Mouse (Mus musculus) midbrain, postnatal 0 days (tissue): ENCODE measurements around the gene Dars. TPM values are rescaled to one million over a fixed set of nuclear protein-coding genes. Genes with fewer than 3 reads are reported as not detected.
"Not testable (repeated sequence)": the region's sequence is repeated elsewhere in the genome, so short reads cannot be mapped to it uniquely, and the experiment has no call there.

Experiments used
- ATAC-seq: fragments of 200-750 bp; cut with Nextera tagmentation; 2 replicates; pipeline ENCODE4 v1.8.0; 2017; ENCODE audit warnings: moderate number of reproducible peaks, mild to moderate bottlenecking, moderate TSS enrichment, moderate library complexity; ENCODE audit not compliant: low FRiP score
- DNase-seq: peaks from one replicate; pipeline ENCODE4 v3.0.0-alpha.2; 2015; ENCODE audit warnings: low spot score
- H3K27ac ChIP-seq: fragments of 300-500 bp; sonication (generic); 2 replicates; pipeline ENCODE4 v1.5.1; 2014; ENCODE audit warnings: low read depth, mild to moderate bottlenecking, low read length, mixed read lengths
- H3K27me3 ChIP-seq: fragments of 300-500 bp; sonication (generic); 2 replicates; pipeline ENCODE4 v1.6.1; 2014; ENCODE audit warnings: low read length, control low read depth, mixed read lengths; ENCODE audit not compliant: insufficient read depth
- H3K36me3 ChIP-seq: fragments of 300-500 bp; sonication (generic); 2 replicates; pipeline ENCODE4 v1.6.1; 2014; ENCODE audit warnings: low read length, control low read depth, mixed read lengths; ENCODE audit not compliant: insufficient read depth
- H3K4me1 ChIP-seq: fragments of 300-500 bp; sonication (generic); 2 replicates; pipeline ENCODE4 v1.6.1; 2014; ENCODE audit warnings: mild to moderate bottlenecking, control low read depth, antibody characterized with exemption, low read length, mixed read lengths; ENCODE audit not compliant: insufficient read depth
- H3K4me2 ChIP-seq: fragments of 300-500 bp; sonication (generic); 2 replicates; pipeline ENCODE4 v1.6.1; 2014; ENCODE audit warnings: low read depth, mild to moderate bottlenecking, low read length, mixed read lengths; ENCODE audit not compliant: poor library complexity, severe bottlenecking
- H3K4me3 ChIP-seq: fragments of 300-500 bp; sonication (generic); 2 replicates; pipeline ENCODE4 v1.5.1; 2014; ENCODE audit warnings: low read depth, mild to moderate bottlenecking, low read length, moderate library complexity
- H3K9ac ChIP-seq: fragments of 300-500 bp; sonication (generic); replicated peaks from 2 replicates; pipeline ENCODE4 v1.6.1; 2014; ENCODE audit warnings: mild to moderate bottlenecking, low read length, moderate library complexity, mixed read lengths; ENCODE audit not compliant: poor library complexity, severe bottlenecking
- H3K9me3 ChIP-seq: fragments of 300-500 bp; sonication (generic); 2 replicates; pipeline ENCODE4 v1.6.1; 2016; ENCODE audit warnings: low read length, control low read depth
- CTCF ChIP-seq: IDR thresholded peaks from 2 replicates; pipeline ENCODE4 v1.5.1; 2016; ENCODE audit warnings: antibody characterized with exemption, mild to moderate bottlenecking
- WGBS: fragments of 180-500 bp; shearing (Covaris S2); extraction: QIAGEN DNeasy Blood & Tissue Kit; methylation state at CpG from one replicate; pipeline ENCODE4 v1.1.7; 2014; 5-methylcytosine and 5-hydroxymethylcytosine counted together
- polyA plus RNA-seq: library from polyadenylated mRNA; unstranded; fragments of >200 nt; fragmentation: Nextera tagmentation; extraction: Ambion mirVana; gene quantifications from 2 replicates; pipeline ENCODE4 v1.2.1, GENCODE M21; 2015
- total RNA-seq: library from RNA; depleted of rRNA; stranded (reverse); fragments of >200 nt; gene quantifications from 2 replicates; pipeline ENCODE4 v1.2.3, GENCODE M21; 2014; rRNA removed

The Dars gene
- total and polyA plus RNA-seq, 2 experiments from 2014 or later = 53.6 to 105 TPM

DNA sequence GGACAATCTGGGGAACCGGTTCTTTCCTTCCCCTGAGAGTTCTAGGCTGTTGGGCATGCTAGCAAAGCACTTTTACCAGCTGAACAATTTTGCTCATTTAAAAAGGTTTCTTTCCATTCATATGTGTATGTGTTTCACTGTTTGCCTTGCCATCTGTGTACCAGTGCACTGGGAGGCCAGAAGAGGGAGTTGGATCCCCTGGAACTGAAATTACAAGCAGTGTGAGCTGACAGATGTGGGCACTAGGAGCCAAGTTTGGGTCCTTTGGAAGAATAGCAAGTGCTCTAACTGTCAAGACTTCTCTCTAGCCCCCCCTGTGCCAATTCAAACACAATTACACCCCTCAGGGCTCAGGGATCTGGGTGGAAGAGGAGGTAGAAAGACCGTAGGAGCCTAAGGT lies 92.4 kb downstream of the Dars start:
- no peak for TF ChIP-seq CTCF
- no peaks in the 10 kb centered on the region for H3K9me3 ChIP-seq
- no peaks in the 10 kb centered on the region for H3K27me3 ChIP-seq
- no peak overlapping the region for H3K27ac ChIP-seq
- ATAC-seq (no peak), DNase-seq (peak; percentile 11)
- no peak overlapping the region for H3K4me3 ChIP-seq
- H3K36me3 ChIP-seq = no peaks in the 10 kb centered on the region; the same call in 1 of the 2 replicates
- H3K4me2 ChIP-seq = no peak overlapping the region
- H3K9ac ChIP-seq = no peak overlapping the region
- WGBS = 85% methylated on average over 2 of the region's 2 CpGs
- H3K4me1 ChIP-seq = no peaks in the 10 kb centered on the region

DNA sequence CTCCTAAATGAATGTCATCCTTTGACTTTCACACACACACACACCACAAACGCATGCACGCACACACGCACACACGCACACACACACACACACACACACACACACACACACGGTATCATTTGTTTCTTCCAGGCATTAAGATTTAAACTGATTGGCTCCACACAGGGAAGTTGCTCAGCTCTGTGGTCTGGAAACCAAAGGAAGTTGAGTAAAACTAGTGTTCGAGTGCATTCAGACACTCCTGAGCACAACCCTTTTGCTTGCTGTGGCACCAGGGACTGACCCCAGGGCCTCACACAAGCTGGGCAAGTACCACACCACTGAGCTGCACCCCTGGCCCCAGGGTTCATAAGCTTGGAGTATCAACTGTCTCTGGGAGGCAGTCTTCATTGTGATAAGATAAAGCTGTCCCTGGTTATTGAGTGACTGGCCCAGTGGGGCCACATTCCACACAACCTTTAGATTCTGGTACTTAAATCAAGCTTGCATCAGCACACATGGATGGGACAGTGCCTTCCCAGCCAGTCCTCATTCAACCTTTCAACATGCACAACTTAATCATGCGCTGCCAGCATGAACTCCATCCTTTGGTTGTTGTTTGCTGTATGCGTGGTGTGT lies 94.0 kb downstream of the Dars start:
- no peaks in the 10 kb centered on the region; the same call in 1 of the 2 replicates for H3K36me3 ChIP-seq
- no peaks in the 10 kb centered on the region for H3K4me1 ChIP-seq
- H3K9me3 ChIP-seq = no peaks in the 10 kb centered on the region
- TF ChIP-seq CTCF = no peak
- H3K27me3 ChIP-seq = no peaks in the 10 kb centered on the region
- DNase-seq (no peak), ATAC-seq (no peak)
- H3K4me2 ChIP-seq = no peak overlapping the region
- H3K4me3 ChIP-seq = no peak overlapping the region
- no peak overlapping the region for H3K9ac ChIP-seq
- H3K27ac ChIP-seq = no peak overlapping the region
- WGBS = 95% methylated on average over 8 of the region's 8 CpGs

GRCm38 (mm10) chr1:128319266-128319665 lies 97.9 kb downstream of the Dars start:
- not testable (repeated sequence) for H3K4me1 ChIP-seq, H3K36me3 ChIP-seq, H3K27ac ChIP-seq, ATAC-seq, H3K9ac ChIP-seq, H3K4me2 ChIP-seq, H3K27me3 ChIP-seq, H3K9me3 ChIP-seq, H3K4me3 ChIP-seq, DNase-seq
- WGBS = 85% methylated on average over 6 of the region's 6 CpGs

DNA sequence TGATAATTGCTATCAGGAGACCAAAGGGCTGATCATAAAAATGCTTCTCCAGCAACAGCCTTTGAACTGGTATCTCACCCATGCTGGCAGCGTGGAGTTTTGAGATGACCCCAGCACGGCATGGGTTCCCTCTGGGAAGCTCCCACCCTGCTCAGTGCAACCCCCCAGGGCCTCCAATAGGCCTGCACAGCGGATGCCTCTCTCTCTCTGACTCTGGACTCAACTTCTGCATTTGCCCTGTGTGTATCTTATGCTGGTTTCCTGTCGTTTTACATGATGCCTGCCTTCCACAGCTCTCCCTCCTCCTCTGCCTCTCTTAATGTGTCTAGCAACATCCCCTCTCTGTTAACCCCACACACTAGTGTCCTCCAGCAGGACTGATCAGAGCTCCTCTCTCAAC lies 102.5 kb downstream of the Dars start:
- ATAC-seq = no peak
- Histone ChIP-seq H3K4me3 (no peak overlapping the region), H3K27ac (no peak overlapping the region), H3K27me3 (no peaks in the 10 kb centered on the region), H3K4me2 (no peak overlapping the region), H3K36me3 (no peaks in the 10 kb centered on the region), H3K9ac (no peak overlapping the region), H3K9me3 (no peaks in the 10 kb centered on the region), H3K4me1 (no peaks in the 10 kb centered on the region)
- no peak for DNase-seq
- WGBS = 75% methylated on average over 4 of the region's 4 CpGs
- no peak for TF ChIP-seq CTCF

Other genes starting within 250 kb of the Dars start
- gene Ubxn4, start 173.4 kb downstream of the Dars start, total RNA-seq = 39.5 and 79.8 TPM in 2 replicates
- gene Ubxn4, start 173.4 kb downstream of the Dars start, polyA plus RNA-seq = 73.6 and 84.3 TPM in 2 replicates
- 0.28 and 0.38 TPM in 2 replicates for gene Lct, start 89.0 kb downstream of the Dars start, total RNA-seq
- 0.49 and 0.70 TPM in 2 replicates for gene Lct, start 89.0 kb downstream of the Dars start, polyA plus RNA-seq
- 36.3 and 37.3 TPM in 2 replicates for gene Mcm6, start 57.7 kb downstream of the Dars start, total RNA-seq
- 31.1 and 31.9 TPM in 2 replicates for gene Mcm6, start 57.7 kb downstream of the Dars start, polyA plus RNA-seq
- gene Cxcr4, start 174.9 kb upstream of the Dars start, total RNA-seq = 19.3 and 28.5 TPM in 2 replicates
- gene Cxcr4, start 174.9 kb upstream of the Dars start, polyA plus RNA-seq = 1.5 and 1.7 TPM in 2 replicates